Mouse (Mus musculus): ENCODE measurements around the gene Megf8.
"Not testable (repeated sequence)": the region's sequence is repeated elsewhere in the genome, so short reads cannot be mapped to it uniquely, and the experiment has no call there.

Megf8 gene

DNA sequence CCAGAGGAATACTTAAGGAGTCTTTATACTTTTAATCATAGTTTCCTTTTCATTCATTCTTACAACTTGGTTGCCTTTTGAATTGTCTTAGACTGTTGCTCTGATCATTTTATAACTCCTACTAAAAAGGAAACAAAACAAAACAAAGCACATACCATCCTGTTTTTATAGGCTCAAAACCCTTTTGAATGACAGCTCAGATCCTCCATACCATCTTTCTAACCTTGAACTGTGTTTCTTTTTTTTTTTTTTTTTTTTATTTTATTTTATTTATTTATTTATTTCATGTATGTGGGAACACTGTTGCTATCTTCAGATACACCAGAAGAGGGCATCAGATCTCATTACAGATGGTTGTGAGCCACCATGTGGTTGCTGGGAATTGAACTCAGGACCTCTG lies 82.1 kb downstream of the Megf8 start:
- H3K27me3 ChIP-seq (ENCODE audit: control insufficient read depth, insufficient read depth, low read length, poor library complexity, severe bottlenecking); H3K36me3 ChIP-seq (ENCODE audit: control insufficient read depth, insufficient read depth, low read length, poor library complexity, severe bottlenecking); DNase-seq (ENCODE audit: low read depth, low spot score): not testable (repeated sequence)

DNA sequence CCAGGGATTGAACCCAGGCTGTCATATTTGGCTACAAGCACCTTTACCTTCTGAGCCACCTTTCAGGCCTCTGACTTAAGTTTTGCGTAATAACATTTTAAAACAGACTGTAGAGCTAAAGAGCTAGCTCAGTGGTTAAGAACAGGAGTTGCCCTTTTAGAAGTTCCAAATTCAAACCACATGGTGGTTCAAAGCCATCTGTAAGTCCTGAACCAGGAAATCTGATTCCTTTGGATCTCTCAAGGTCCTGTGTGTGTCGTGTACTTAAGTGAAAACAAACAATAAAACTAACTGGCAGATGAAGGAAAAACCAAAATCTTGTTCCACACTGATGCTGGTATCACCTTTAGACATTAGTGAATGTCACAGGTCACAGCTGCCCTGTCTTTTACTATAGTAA lies 84.6 kb downstream of the Megf8 start:
- Histone ChIP-seq H3K36me3 (ENCODE audit: control insufficient read depth, insufficient read depth, low read length, poor library complexity, severe bottlenecking) (no peaks in the 10 kb centered on the region), H3K27me3 (ENCODE audit: control insufficient read depth, insufficient read depth, low read length, poor library complexity, severe bottlenecking) (no peaks in the 10 kb centered on the region)
- DNase-seq (ENCODE audit: low read depth, low spot score), result no peak

DNA sequence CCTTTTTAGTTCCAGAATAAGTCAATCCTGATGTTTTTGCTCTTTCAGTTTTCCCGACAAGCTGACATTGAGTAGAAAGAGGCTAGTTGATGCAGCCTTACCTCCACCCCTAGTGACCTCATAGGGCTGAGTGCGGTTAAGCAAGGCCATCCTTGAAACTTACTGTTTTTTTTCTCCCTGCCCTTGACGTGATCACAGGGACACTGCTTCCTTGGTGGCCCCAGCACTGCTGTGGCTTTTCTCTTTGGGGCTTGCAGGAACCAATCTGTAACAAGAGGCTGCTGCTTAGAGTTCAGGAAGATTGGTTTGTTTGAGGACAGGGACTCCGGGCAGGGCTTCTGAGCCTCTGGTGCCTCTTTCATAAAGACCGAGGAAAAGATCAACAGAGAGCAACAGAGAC lies 85.0 kb downstream of the Megf8 start:
- no peak for DNase-seq (ENCODE audit: low read depth, low spot score)
- H3K27me3 ChIP-seq (ENCODE audit: control insufficient read depth, insufficient read depth, low read length, poor library complexity, severe bottlenecking), result no peaks in the 10 kb centered on the region

DNA sequence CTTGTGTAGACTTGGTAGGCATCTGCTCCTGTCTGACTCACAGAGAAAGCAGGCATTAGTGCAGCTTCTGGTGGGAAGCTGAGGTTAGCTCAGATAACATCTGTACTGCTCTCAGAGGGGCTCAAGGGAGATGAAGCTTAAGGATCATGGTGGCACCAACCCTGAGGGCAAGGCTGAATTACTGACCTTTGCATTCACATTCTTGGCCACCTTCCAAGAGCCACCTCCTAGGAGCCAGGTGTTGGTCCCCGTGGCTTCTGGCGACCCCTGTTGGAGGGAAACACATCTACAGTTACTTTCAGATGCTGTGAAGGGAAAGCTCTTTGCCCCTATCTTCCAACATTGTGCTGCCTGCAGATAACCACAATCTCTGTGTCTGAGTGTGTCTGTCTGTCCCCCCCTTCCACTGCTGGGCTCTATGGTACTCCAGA lies 85.7 kb downstream of the Megf8 start:
- DNase-seq (ENCODE audit: low read depth, low spot score), result peak; percentile 79
- no peaks in the 10 kb centered on the region for H3K27me3 ChIP-seq (ENCODE audit: control insufficient read depth, insufficient read depth, low read length, poor library complexity, severe bottlenecking)

More for the DNA sequence above, 85.0 kb downstream of the Megf8 start:
- H3K36me3 ChIP-seq (ENCODE audit: control insufficient read depth, insufficient read depth, low read length, poor library complexity, severe bottlenecking), result no peaks in the 10 kb centered on the region

DNA sequence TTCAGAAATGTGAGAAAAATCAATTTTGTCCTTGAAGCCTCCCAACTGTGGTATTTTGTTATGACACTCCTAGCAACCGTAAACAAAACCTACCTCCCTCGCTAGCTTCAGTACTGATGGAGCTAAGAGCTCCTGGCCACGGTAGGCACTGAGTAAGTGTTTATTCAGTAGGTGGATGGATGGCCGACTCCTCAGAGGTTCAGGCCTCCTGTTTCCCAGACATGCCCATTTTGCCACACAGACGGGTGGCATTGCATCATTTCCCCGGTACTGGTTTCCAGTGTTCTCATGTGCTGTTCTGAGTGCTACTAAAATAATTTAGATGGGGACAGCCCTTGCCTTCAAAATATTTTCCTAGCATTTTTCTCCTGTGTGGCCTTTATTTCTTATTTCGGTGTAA lies 89.5 kb downstream of the Megf8 start:
- DNase-seq (ENCODE audit: low read depth, low spot score), result no peak
- Histone ChIP-seq H3K36me3 (ENCODE audit: control insufficient read depth, insufficient read depth, low read length, poor library complexity, severe bottlenecking) (no peaks in the 10 kb centered on the region), H3K27me3 (ENCODE audit: control insufficient read depth, insufficient read depth, low read length, poor library complexity, severe bottlenecking) (no peaks in the 10 kb centered on the region)

More for the DNA sequence above, 85.7 kb downstream of the Megf8 start:
- no peaks in the 10 kb centered on the region for H3K36me3 ChIP-seq (ENCODE audit: control insufficient read depth, insufficient read depth, low read length, poor library complexity, severe bottlenecking)

DNA sequence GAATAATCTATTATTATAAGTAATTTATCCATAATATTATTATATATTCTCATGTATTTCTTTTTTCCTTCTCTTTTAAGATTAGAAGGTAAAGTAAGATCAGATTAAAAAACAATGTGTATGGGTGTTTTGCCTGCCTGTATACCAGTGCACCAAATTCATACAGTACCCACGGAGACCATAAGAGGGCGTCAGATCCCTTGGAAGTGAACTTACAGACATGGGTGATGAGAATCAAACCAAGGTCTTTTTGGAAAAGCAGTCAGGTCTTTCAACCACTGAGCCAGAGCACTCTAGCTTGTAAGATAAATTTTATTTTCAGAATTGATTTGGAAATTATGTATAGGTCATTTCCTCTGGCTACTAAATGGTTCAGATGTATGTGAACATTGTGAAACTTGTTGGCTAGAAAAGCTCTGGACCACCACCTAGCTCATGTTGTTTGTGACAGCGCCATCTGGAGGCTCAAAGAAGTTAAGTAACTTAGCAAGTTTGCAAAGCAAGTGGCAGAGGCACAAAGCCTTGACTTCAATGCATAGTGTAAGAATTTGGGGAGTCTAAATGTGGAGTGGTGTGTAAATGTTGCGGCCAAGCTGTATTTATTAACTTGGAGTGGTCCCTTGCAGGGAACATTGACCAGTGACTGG lies 92.3 kb downstream of the Megf8 start:
- DNase-seq (ENCODE audit: low read depth, low spot score), result peak; percentile 66
- no peaks in the 10 kb centered on the region for H3K27me3 ChIP-seq (ENCODE audit: control insufficient read depth, insufficient read depth, low read length, poor library complexity, severe bottlenecking)
- H3K36me3 ChIP-seq (ENCODE audit: control insufficient read depth, insufficient read depth, low read length, poor library complexity, severe bottlenecking), result no peaks in the 10 kb centered on the region

DNA sequence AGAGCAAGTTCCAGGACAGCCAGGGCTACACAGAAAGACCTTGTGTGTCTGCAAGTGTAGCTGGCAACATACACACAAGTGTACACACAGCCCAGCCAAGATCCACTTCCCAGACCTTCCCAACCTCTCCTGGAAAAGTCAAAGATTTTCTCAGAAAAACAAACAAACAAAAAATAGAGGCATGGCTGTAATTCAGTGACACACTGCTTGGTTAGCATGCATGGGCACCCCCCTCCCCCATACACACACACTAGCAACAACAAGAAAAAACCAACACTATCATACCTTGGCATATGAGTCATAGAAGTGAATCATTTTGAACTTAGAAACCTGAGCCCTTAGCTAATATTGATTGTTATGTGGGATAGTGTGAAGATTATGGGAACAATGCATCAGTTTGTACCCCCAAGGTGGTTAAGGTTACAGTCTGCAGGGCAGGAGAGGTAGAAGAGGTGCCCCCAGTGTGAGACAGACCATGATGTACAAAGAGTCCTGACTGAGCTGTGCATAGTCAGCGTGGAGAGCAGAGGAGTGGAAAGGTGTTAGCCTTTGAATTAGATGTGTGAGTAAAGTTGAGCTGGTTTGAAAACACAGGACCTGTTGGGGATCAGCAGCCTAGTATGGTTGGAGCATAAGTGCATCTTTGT lies 94.1 kb downstream of the Megf8 start:
- no peaks in the 10 kb centered on the region for H3K36me3 ChIP-seq (ENCODE audit: control insufficient read depth, insufficient read depth, low read length, poor library complexity, severe bottlenecking)

DNA sequence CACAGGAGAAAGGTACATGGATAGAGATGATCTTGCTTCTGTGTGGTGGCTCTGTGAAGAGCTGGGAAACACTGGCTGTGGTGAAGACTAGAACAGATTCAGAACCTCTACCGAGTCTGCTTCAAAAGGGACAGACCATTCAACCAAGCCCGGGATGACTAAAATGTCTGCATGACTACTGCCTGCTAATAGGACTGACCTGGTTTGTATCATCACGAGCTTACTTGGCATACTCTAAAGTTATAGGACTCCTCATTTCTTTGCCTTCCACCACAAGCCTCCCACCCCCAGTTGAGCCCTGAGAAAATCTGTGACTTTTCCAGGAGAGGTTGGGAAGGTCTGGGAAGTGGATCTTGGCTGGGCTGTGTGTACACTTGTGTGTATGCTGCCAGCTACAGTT lies 94.9 kb downstream of the Megf8 start:
- H3K36me3 ChIP-seq (ENCODE audit: control insufficient read depth, insufficient read depth, low read length, poor library complexity, severe bottlenecking), result no peaks in the 10 kb centered on the region
- no peak for DNase-seq (ENCODE audit: low read depth, low spot score)
- no peaks in the 10 kb centered on the region for H3K27me3 ChIP-seq (ENCODE audit: control insufficient read depth, insufficient read depth, low read length, poor library complexity, severe bottlenecking)

More for the DNA sequence above, 94.1 kb downstream of the Megf8 start:
- no peaks in the 10 kb centered on the region for H3K27me3 ChIP-seq (ENCODE audit: control insufficient read depth, insufficient read depth, low read length, poor library complexity, severe bottlenecking)
- DNase-seq (ENCODE audit: low read depth, low spot score), result no peak

DNA sequence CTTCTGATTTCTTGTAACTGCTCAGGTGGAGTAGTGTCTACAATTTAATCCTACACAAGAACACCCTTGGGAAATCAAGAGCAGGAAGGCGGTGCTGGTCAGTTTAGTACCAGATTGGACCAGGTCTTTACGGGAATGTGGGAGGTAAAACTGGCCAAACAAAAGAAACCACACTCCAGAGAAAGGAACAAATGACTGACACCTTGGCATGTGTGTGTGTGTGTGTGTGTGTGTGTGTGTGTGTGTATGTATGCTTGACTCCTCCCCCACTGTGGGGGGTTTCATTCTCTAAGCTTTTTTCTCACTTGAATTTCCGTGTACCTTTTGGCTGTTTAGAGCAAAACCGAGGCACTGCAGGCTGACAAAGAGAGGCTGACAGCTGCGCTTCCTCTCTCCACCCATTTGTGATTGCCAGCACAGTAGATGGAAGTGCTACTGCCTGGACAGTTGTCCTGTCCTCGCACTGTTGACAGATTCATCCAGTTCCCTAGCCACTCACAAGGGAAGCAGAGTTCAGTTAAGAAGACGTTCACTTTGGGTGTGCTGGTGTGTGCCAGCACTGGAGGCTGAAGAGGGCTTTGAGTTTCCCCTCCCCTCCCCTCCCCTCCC lies 96.0 kb downstream of the Megf8 start, which contains the start of gene Cxcl17:
TSS of gene Cxcl17 (minus strand) at position 54 of the 609 bp plus-strand sequence.
- Histone ChIP-seq H3K36me3 (ENCODE audit: control insufficient read depth, insufficient read depth, low read length, poor library complexity, severe bottlenecking) (no peaks in the 10 kb centered on the region), H3K27me3 (ENCODE audit: control insufficient read depth, insufficient read depth, low read length, poor library complexity, severe bottlenecking) (no peaks in the 10 kb centered on the region)
- no peak for DNase-seq (ENCODE audit: low read depth, low spot score)

Data from splenic B cell, adult 2 months (primary cell).